Mouse (Mus musculus): ENCODE measurements around the gene Gm5483. TPM values are rescaled to one million over a fixed set of nuclear protein-coding genes. Genes with fewer than 3 reads are reported as not detected.
"Not testable (repeated sequence)": the region's sequence is repeated elsewhere in the genome, so short reads cannot be mapped to it uniquely, and the experiment has no call there.

Gene Gm5483
- polyA plus RNA-seq (2014; fragmentation: Nextera tagmentation; extraction: Ambion mirVana), result 6.7 and 12.1 TPM in 2 replicates

- H3K4me2 ChIP-seq (replicated peaks; ENCODE audit: low read depth, low read length); H3K4me3 ChIP-seq (ENCODE audit: low read depth, low read length); H3K27ac ChIP-seq (ENCODE audit: low read length); H3K9me3 ChIP-seq (ENCODE audit: control insufficient read depth, low read depth, low read length); ATAC-seq (ENCODE audit: insufficient number of reproducible peaks, insufficient read depth, low FRiP score, low read depth); H3K4me1 ChIP-seq (ENCODE audit: control insufficient read depth, insufficient read depth, low read length); H3K9ac ChIP-seq (replicated peaks; ENCODE audit: low read depth, low read length); H3K27me3 ChIP-seq (ENCODE audit: control insufficient read depth, insufficient read depth, low read length); H3K36me3 ChIP-seq (ENCODE audit: control insufficient read depth, insufficient read depth, low read length): not testable (repeated sequence)
- 79% methylated on average over 4 of the region's 4 CpGs for WGBS
Observed at GRCm38 (mm10) chr16:36183912-36184311, at the start of gene Gm5483. Gene Gm5483, plus strand, starts transcription at chr16:36184212.

GRCm38 (mm10) chr16:36138201-36138600, 45.8 kb upstream of the Gm5483 start:
- H3K36me3 ChIP-seq (ENCODE audit: control insufficient read depth, insufficient read depth, low read length), result no peaks in the 10 kb centered on the region
- H3K4me2 ChIP-seq (replicated peaks; ENCODE audit: low read depth, low read length), result no peak overlapping the region
- 71% methylated on average over 2 of the region's 2 CpGs for WGBS
- H3K27me3 ChIP-seq (ENCODE audit: control insufficient read depth, insufficient read depth, low read length), result no peaks in the 10 kb centered on the region
- H3K4me3 ChIP-seq (ENCODE audit: low read depth, low read length), result no peak overlapping the region
- no peak for ATAC-seq (ENCODE audit: insufficient number of reproducible peaks, insufficient read depth, low FRiP score, low read depth)
- no peaks in the 10 kb centered on the region for H3K9me3 ChIP-seq (ENCODE audit: control insufficient read depth, low read depth, low read length)
- H3K4me1 ChIP-seq (ENCODE audit: control insufficient read depth, insufficient read depth, low read length), result no peaks in the 10 kb centered on the region
- no peak overlapping the region for H3K27ac ChIP-seq (ENCODE audit: low read length)
- no peak overlapping the region for H3K9ac ChIP-seq (replicated peaks; ENCODE audit: low read depth, low read length)

- Histone ChIP-seq H3K4me1 (ENCODE audit: control insufficient read depth, insufficient read depth, low read length) (no peaks in the 10 kb centered on the region), H3K27ac (ENCODE audit: low read length) (no peak within 1 kb of the TSS), H3K9ac (replicated peaks; ENCODE audit: low read depth, low read length) (no peak within 1 kb of the TSS), H3K27me3 (ENCODE audit: control insufficient read depth, insufficient read depth, low read length) (no peaks in the 10 kb centered on the region), H3K4me3 (ENCODE audit: low read depth, low read length) (no peak within 1 kb of the TSS), H3K4me2 (replicated peaks; ENCODE audit: low read depth, low read length) (no peak within 1 kb of the TSS), H3K36me3 (ENCODE audit: control insufficient read depth, insufficient read depth, low read length) (no peaks in the 10 kb centered on the region), H3K9me3 (ENCODE audit: control insufficient read depth, low read depth, low read length) (no peaks in the 10 kb centered on the region)
- ATAC-seq (ENCODE audit: insufficient number of reproducible peaks, insufficient read depth, low FRiP score, low read depth), result no peak
Observed at GRCm38 (mm10) chr16:36156402-36156975, 27.5 kb upstream of the Gm5483 start, which contains the start of gene Stfa2l1. Gene Stfa2l1, plus strand, starts transcription at chr16:36156811.

- not testable (repeated sequence) for ATAC-seq (ENCODE audit: insufficient number of reproducible peaks, insufficient read depth, low FRiP score, low read depth); H3K27me3 ChIP-seq (ENCODE audit: control insufficient read depth, insufficient read depth, low read length); H3K4me1 ChIP-seq (ENCODE audit: control insufficient read depth, insufficient read depth, low read length); H3K36me3 ChIP-seq (ENCODE audit: control insufficient read depth, insufficient read depth, low read length); H3K4me3 ChIP-seq (ENCODE audit: low read depth, low read length); H3K27ac ChIP-seq (ENCODE audit: low read length); H3K4me2 ChIP-seq (replicated peaks; ENCODE audit: low read depth, low read length); H3K9me3 ChIP-seq (ENCODE audit: control insufficient read depth, low read depth, low read length); H3K9ac ChIP-seq (replicated peaks; ENCODE audit: low read depth, low read length)
- 93% methylated on average over 9 of the region's 10 CpGs for WGBS
Observed at GRCm38 (mm10) chr16:36167841-36168240, 16.2 kb upstream of the Gm5483 start.

- Histone ChIP-seq H3K4me2 (replicated peaks; ENCODE audit: low read depth, low read length) (no peak overlapping the region), H3K36me3 (ENCODE audit: control insufficient read depth, insufficient read depth, low read length) (no peaks in the 10 kb centered on the region), H3K9ac (replicated peaks; ENCODE audit: low read depth, low read length) (no peak overlapping the region), H3K4me3 (ENCODE audit: low read depth, low read length) (no peak overlapping the region), H3K9me3 (ENCODE audit: control insufficient read depth, low read depth, low read length) (no peaks in the 10 kb centered on the region), H3K27ac (ENCODE audit: low read length) (no peak overlapping the region), H3K4me1 (ENCODE audit: control insufficient read depth, insufficient read depth, low read length) (no peaks in the 10 kb centered on the region), H3K27me3 (ENCODE audit: control insufficient read depth, insufficient read depth, low read length) (no peaks in the 10 kb centered on the region)
- ATAC-seq (ENCODE audit: insufficient number of reproducible peaks, insufficient read depth, low FRiP score, low read depth), result no peak
Observed at GRCm38 (mm10) chr16:36176108-36176507, 7.9 kb upstream of the Gm5483 start.

- Histone ChIP-seq H3K27ac (ENCODE audit: low read length) (no peak overlapping the region), H3K4me1 (ENCODE audit: control insufficient read depth, insufficient read depth, low read length) (no peaks in the 10 kb centered on the region), H3K9ac (replicated peaks; ENCODE audit: low read depth, low read length) (no peak overlapping the region), H3K9me3 (ENCODE audit: control insufficient read depth, low read depth, low read length) (no peaks in the 10 kb centered on the region), H3K4me2 (replicated peaks; ENCODE audit: low read depth, low read length) (no peak overlapping the region), H3K27me3 (ENCODE audit: control insufficient read depth, insufficient read depth, low read length) (no peaks in the 10 kb centered on the region), H3K36me3 (ENCODE audit: control insufficient read depth, insufficient read depth, low read length) (no peaks in the 10 kb centered on the region), H3K4me3 (ENCODE audit: low read depth, low read length) (no peak overlapping the region)
- no peak for ATAC-seq (ENCODE audit: insufficient number of reproducible peaks, insufficient read depth, low FRiP score, low read depth)
- 80% methylated on average over 2 of the region's 2 CpGs for WGBS
Observed at GRCm38 (mm10) chr16:36179910-36180309, 4.1 kb upstream of the Gm5483 start.

GRCm38 (mm10) chr16:36199226-36199625, 15.2 kb downstream of the Gm5483 start:
- Histone ChIP-seq H3K4me3 (ENCODE audit: low read depth, low read length) (no peak overlapping the region), H3K9me3 (ENCODE audit: control insufficient read depth, low read depth, low read length) (no peaks in the 10 kb centered on the region), H3K4me1 (ENCODE audit: control insufficient read depth, insufficient read depth, low read length) (no peaks in the 10 kb centered on the region), H3K27ac (ENCODE audit: low read length) (no peak overlapping the region), H3K27me3 (ENCODE audit: control insufficient read depth, insufficient read depth, low read length) (no peaks in the 10 kb centered on the region), H3K9ac (replicated peaks; ENCODE audit: low read depth, low read length) (no peak overlapping the region), H3K4me2 (replicated peaks; ENCODE audit: low read depth, low read length) (no peak overlapping the region), H3K36me3 (ENCODE audit: control insufficient read depth, insufficient read depth, low read length) (no peaks in the 10 kb centered on the region)
- no peak for ATAC-seq (ENCODE audit: insufficient number of reproducible peaks, insufficient read depth, low FRiP score, low read depth)
- 59% methylated on average over 19 of the region's 19 CpGs for WGBS

GRCm38 (mm10) chr16:36203846-36204245, 19.8 kb downstream of the Gm5483 start:
- no peak overlapping the region for H3K4me3 ChIP-seq (ENCODE audit: low read depth, low read length)
- no peaks in the 10 kb centered on the region for H3K4me1 ChIP-seq (ENCODE audit: control insufficient read depth, insufficient read depth, low read length)
- no peaks in the 10 kb centered on the region for H3K9me3 ChIP-seq (ENCODE audit: control insufficient read depth, low read depth, low read length)
- no peak overlapping the region for H3K27ac ChIP-seq (ENCODE audit: low read length)
- 52% methylated on average over 5 of the region's 5 CpGs for WGBS
- no peaks in the 10 kb centered on the region for H3K36me3 ChIP-seq (ENCODE audit: control insufficient read depth, insufficient read depth, low read length)
- no peak overlapping the region for H3K4me2 ChIP-seq (replicated peaks; ENCODE audit: low read depth, low read length)
- H3K9ac ChIP-seq (replicated peaks; ENCODE audit: low read depth, low read length), result no peak overlapping the region
- no peaks in the 10 kb centered on the region for H3K27me3 ChIP-seq (ENCODE audit: control insufficient read depth, insufficient read depth, low read length)
- ATAC-seq (ENCODE audit: insufficient number of reproducible peaks, insufficient read depth, low FRiP score, low read depth), result no peak

- not testable (repeated sequence) for H3K4me3 ChIP-seq (ENCODE audit: low read depth, low read length); ATAC-seq (ENCODE audit: insufficient number of reproducible peaks, insufficient read depth, low FRiP score, low read depth); H3K27me3 ChIP-seq (ENCODE audit: control insufficient read depth, insufficient read depth, low read length); H3K4me2 ChIP-seq (replicated peaks; ENCODE audit: low read depth, low read length); H3K9me3 ChIP-seq (ENCODE audit: control insufficient read depth, low read depth, low read length); H3K27ac ChIP-seq (ENCODE audit: low read length); H3K36me3 ChIP-seq (ENCODE audit: control insufficient read depth, insufficient read depth, low read length); H3K9ac ChIP-seq (replicated peaks; ENCODE audit: low read depth, low read length); H3K4me1 ChIP-seq (ENCODE audit: control insufficient read depth, insufficient read depth, low read length)
- WGBS, result 45% methylated on average over 2 of the region's 2 CpGs
Observed at GRCm38 (mm10) chr16:36205684-36206083, 21.7 kb downstream of the Gm5483 start.
